Mouse (Mus musculus) left cerebral cortex, postnatal 14 days (tissue): ENCODE results near the gene Gprasp1. TPM values are rescaled to one million over a fixed set of nuclear protein-coding genes. Genes with fewer than 3 reads are reported as not detected.
"Not testable (repeated sequence)": the region's sequence is repeated elsewhere in the genome, so short reads cannot be mapped to it uniquely, and the experiment has no call there.

ENCODE experiments used
- DNase-seq, 2 experiments: peaks; one replicate each; pipeline ENCODE4 v3.0.0; 2021 to 2022; ENCODE audit warnings: low spot score in 2 of 2, mixed read lengths in 1 of 2
- intact Hi-C: fragments of 180-260 bp; cut with DNase I; formaldehyde crosslinking; loops from one replicate; pipeline ENCODE4 v1.15.1; 2025
- long read RNA-seq, 2 experiments: library from polyadenylated mRNA; stranded (forward); transcript quantifications; one replicate each; pipeline ENCODE4 v2.0.0; 2021
- total RNA-seq, 2 experiments: library from RNA; stranded (reverse); gene quantifications; 2 replicates each; pipeline ENCODE4 v1.2.3; 2021

Gene Gprasp1
- 100 to 1,000 TPM; 311 to 327 TPM for total RNA-seq
- long read RNA-seq, experiment 1, full-length matches to known transcripts = 11 of 144 reads
- long read RNA-seq, experiment 1, partial matches to known transcripts = 48 of 144 reads
- long read RNA-seq, experiment 1, other reads (novel, unspliced or antisense) = 85 of 144 reads
- long read RNA-seq, experiment 2, full-length matches to known transcripts = 12 of 113 reads
- long read RNA-seq, experiment 2, partial matches to known transcripts = 25 of 113 reads
- long read RNA-seq, experiment 2, other reads (novel, unspliced or antisense) = 76 of 113 reads

DNA sequence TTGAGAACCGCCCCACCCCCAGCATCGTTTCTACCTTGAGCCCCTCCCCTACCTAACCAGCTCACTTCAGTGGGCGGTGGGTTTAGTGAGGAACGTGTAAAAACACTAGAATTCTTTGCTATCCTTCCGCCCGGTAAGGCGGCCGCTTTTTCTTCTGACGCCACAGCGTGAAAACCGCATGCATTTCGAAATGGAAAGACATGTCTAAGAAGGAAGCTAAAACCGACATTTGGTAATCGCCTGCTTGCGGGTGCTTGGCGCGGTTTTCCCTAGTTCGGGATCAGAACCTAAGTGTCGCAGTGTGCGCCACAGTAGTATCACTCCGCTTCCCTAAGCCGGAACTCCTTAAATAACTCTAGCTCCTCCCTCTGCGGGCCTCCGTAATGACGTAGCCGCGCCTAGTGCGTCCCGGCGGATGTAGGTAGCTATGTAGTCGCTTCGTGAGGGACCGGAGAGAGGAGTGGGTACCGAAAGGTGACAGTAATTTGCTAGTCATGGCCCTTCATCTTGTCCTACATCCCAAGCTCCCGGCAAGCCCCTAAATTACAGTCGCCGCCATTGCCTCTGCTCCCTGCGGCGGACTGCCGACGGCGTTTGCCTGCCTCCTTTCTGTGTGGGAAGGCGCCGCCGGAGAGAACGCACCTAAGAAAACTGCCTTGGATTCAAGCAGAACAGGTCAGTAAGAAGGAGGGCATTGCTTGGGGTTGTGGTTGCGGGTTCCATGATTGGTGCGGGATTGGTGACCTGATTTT, at the start of gene Gprasp1, which contains the start of gene Armcx5:
Gprasp1 (plus strand) TSS at position 430 of the 752 bp plus-strand sequence.
Armcx5 (plus strand) TSS at position 430 of the 752 bp plus-strand sequence.
- intact Hi-C loops = loop anchor here (10.0 kb wide), 1 partner anchor 232 kb away; no protein-coding TSS in a partner anchor
- DNase-seq = peak; percentile 90

- intact Hi-C loops = no loop called here
- no peak for DNase-seq
Observed at GRCm38 (mm10) chrX:135693633-135694032, 48.9 kb upstream of the Gprasp1 start, which contains the start of gene Tcp11x2. Gene Tcp11x2, minus strand, starts transcription at chrX:135693790.

GRCm38 (mm10) chrX:135703111-135703510, 39.4 kb upstream of the Gprasp1 start:
- intact Hi-C loops = no loop called here
- DNase-seq = no peak

GRCm38 (mm10) chrX:135704349-135704748, 38.2 kb upstream of the Gprasp1 start:
- peak in 1 of 2 experiments; percentile 4 for DNase-seq
- intact Hi-C loops = no loop called here

DNA sequence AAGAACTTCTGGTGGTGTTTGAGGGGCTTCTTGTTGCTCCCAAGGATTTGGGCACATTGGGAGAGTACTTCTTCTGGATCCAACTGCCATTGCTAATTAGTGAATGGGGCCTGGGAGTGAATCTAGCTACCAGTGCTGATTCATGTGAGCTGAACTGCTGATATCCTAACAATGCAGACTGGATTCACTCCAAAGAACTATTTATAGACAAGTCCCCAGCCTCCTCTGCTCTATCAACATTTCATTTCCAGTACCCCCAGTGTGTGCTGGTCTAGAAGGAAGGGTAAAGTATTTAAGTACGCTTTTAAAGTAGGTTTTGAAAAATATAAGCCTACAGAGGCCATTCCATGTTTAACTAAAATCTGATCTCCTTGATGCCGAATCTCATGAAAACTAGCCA, 29.7 kb upstream of the Gprasp1 start:
- DNase-seq = no peak
- intact Hi-C loops = no loop called here

DNA sequence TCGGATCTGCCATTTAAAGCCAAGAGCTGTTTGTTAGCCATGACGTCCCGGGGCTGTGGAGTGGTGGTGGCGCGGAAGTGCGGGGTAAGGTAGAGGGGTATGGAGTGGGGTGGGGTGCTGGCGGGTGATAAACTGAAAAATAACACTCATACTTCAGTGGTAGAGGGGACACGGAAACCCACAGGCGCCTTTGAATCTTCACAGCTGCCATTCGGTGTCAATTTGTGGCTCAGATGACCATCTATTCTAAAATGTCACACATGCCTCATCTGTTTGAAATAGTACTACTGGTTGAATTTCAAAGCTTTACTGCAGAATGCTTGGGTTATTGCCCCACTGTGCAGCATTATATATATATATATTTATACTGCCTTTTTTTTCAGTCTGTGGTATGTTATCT, 17.4 kb upstream of the Gprasp1 start, which contains the start of gene Tmsb15a:
Tmsb15a (minus strand) TSS at position 101 of the 400 bp plus-strand sequence.
- no peak for DNase-seq
- intact Hi-C loops = no loop called here

- intact Hi-C loops = no loop called here
- DNase-seq = no peak
Observed at GRCm38 (mm10) chrX:135738730-135739520, 3.6 kb upstream of the Gprasp1 start.

GRCm38 (mm10) chrX:135743056-135743355, 473 bp downstream of the Gprasp1 start:
- intact Hi-C loops = loop anchor here (10.0 kb wide), 1 partner anchor 232 kb away; no protein-coding TSS in a partner anchor
- DNase-seq = peak; percentile 4 to 30

- intact Hi-C loops = loop anchor here (10.0 kb wide), 1 partner anchor 229 kb away; no protein-coding TSS in a partner anchor
- not testable (repeated sequence) for DNase-seq
Observed at GRCm38 (mm10) chrX:135745376-135745775, 2.8 kb downstream of the Gprasp1 start.

- intact Hi-C loops = no loop called here
- peak; percentile 76 to 80 for DNase-seq
Observed at GRCm38 (mm10) chrX:135752832-135753231, 10.3 kb downstream of the Gprasp1 start.

GRCm38 (mm10) chrX:135761707-135762106, 19.2 kb downstream of the Gprasp1 start:
- DNase-seq = peak; percentile 34 to 59
- intact Hi-C loops = no loop called here

DNA sequence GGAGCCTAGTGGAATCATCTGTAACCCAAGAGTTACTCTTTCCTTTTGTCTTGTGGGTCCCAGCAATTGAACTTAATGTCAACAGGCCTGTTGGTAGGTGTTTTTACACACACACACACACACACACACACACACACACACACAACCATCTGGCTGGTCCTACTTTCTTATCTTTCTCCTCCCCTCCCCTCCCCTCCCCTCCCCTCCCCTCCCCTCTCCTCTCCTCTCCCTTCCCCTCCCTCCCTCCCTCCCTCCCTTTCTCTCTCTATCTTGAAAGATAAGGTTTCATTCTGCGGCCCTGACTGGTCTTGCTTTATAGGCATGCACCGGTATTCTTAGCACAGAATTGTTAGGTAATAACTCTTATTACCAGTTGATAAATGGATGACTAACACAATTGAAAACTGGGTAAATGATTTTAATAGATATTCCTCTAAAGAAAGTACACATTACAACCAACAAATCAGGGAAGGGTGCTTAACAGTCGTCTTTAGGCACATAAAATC, 25.6 kb downstream of the Gprasp1 start:
- DNase-seq = no peak
- intact Hi-C loops = no loop called here

DNA sequence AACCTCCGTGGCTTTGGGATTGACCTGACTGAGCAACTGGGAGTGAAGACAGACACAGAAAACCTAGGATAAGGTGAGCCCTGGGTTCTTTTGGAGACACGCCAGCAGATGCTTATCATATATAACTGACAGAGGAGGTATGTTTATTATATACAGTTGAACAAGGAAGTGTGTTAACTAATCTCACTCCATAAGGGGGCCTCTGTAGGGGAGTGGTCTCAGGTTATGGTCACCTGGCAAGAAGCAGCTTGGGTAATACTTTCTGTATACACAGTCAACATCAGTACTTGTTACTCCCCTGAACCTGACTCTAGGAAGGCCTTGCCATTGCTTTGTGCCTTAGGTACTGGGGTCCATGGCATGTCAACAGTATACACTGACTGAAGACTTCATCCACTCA, 26.0 kb downstream of the Gprasp1 start:
- intact Hi-C loops = no loop called here
- no peak for DNase-seq

DNA sequence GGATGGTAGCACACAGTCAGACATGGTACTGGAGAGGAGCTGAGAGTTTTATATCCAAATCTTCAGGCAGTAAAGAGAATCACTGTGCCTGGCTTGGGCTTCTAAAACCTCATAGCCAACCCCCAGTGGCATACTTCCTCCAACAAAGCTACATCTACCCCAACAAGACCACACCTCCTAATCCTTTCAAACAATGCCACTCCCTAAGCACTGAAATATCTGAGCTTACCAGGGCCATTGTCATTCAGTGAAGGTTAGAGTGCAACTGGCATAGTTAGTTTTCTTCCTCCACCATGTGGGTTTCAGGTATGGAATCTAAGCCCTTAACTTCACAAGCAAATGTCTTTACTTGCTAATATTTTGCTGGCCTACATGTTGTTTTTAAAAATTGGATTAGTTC, 49.0 kb downstream of the Gprasp1 start:
- intact Hi-C loops = no loop called here
- DNase-seq = no peak

- intact Hi-C loops = no loop called here
- DNase-seq = no peak
Observed at GRCm38 (mm10) chrX:135792326-135792725, 49.8 kb downstream of the Gprasp1 start.

GRCm38 (mm10) chrX:135795591-135796304, 53.2 kb downstream of the Gprasp1 start:
- peak; percentile 66 to 79 for DNase-seq
- intact Hi-C loops = not testable (repeated sequence)

- DNase-seq, intact Hi-C loops: not testable (repeated sequence)
Observed at GRCm38 (mm10) chrX:135796305-135797211, 54.0 kb downstream of the Gprasp1 start.

DNA sequence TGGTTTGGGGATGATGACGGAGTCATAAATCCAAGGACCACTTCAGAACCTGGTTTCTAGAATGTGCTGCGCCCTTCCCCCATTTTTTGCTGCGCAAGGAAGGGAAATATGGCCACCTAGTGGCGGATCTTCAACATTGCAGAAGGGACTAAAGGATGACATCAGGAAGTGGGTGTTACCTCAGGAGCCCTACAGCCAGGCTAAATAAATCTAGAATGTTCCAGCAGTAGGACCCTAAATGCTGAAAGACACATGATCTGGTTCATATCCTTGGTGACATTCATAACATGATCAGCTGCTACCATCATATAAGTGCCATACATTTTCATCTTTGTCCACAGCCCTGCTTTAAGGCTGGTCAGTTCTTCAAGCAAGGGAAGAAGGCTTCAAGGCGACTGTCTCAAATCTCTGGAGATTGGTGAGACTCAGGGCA, 54.7 kb downstream of the Gprasp1 start, which contains the start of gene Bhlhb9:
Bhlhb9 (plus strand) TSS at position 383 of the 433 bp plus-strand sequence.
- peak; percentile 58 to 71 for DNase-seq
- intact Hi-C loops = not testable (repeated sequence)
